Mouse (Mus musculus): ENCODE results near the gene Mpnd.

DNA sequence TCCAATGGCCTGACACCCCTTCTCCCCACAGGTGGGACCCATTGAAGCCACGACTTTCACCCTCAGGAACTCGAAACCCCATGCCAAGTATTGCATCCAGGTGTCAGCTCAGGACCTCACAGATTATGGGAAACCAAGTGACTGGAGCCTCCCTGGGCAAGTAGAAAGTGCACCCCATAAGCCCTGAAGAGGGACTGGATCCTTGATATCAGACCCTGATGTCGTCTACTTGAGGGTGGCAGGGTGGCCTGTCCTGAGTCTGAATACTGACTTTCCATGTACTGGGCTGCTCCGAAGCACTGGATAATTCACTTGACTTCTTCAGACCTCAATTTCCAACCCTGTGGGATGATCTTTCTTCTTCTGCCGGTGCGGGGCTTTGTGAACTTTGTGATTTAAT, 48.9 kb upstream of the Mpnd start:
- TF ChIP-seq POLR2A (IDR thresholded peaks at IDR 0.05; ENCODE audit: borderline replicate concordance, control insufficient read depth, low read depth, low read length) (no peak), CTCF (IDR thresholded peaks at IDR 0.05; ENCODE audit: control insufficient read depth, insufficient read depth, low read length) (no peak)
